Mouse (Mus musculus) monocyte, adult 5-6 weeks (primary cell): ENCODE results near the gene Slc25a51. TPM values are rescaled to one million over a fixed set of nuclear protein-coding genes. Genes with fewer than 3 reads are reported as not detected.

ENCODE experiments used
- ATAC-seq: fragments of 153-309, 156-312 bp; replicated peaks from 2 replicates; pipeline ENCODE4 v1.8.0; 2017; ENCODE audit warnings: mild to moderate bottlenecking; ENCODE audit not compliant: low TSS enrichment, insufficient number of reproducible peaks, severe bottlenecking, poor library complexity, low FRiP score
- total RNA-seq: library from RNA; stranded (forward); fragments of 200-1000, 200-491, 200-594 nt; gene quantifications from 3 replicates; pipeline ENCODE4 v1.2.3, GENCODE M21; 2017

Gene Slc25a51
- 43.4 to 47.8 TPM (median 44.2 TPM) in 3 replicates for total RNA-seq

GRCm38 (mm10) chr4:45408427-45409132 is at the start of gene Slc25a51:
Slc25a51 (minus strand) TSS chr4:45408766.
- ATAC-seq, result peak; percentile 87

DNA sequence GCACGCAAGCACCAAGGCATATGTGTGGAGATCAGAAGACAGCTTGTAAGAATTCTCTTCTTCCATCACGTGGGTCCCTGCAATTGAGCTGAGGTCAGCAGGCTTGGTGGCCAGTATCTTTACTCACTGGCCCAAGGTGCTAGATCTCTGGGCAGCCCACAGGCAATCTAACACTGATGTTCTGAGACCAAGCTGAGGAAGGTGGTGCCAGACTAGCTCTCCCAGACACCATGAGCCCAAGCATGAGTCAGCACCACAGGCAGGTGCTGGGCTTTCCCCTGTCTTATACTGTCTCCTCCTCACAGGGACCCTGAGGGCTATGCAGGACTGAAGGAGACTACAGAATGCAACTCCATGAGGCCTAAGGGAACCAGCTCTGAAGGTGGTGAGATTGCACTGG is 49.0 kb upstream of the Slc25a51 start:
- ATAC-seq, result no peak

DNA sequence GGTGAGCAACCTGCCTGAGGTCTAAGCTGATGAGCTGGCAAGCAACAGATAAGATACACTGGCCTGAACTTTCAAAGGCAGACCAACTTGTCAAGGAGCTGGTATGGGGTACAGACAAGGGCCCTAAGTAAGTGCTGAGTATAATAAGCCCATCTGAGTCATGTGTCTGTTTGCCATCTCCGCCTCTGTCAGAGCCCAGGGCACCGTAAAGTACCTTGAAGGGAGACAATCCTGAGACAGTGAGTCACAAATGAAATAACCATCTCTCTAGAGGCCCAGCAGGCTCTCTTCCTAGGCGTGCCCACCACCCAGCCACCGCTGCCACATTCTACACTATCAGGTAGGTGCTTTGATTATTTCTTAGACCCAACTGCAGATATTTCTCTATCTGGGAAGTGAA is 46.4 kb upstream of the Slc25a51 start:
- no peak for ATAC-seq

GRCm38 (mm10) chr4:45453271-45453851 is 44.8 kb upstream of the Slc25a51 start:
- no peak for ATAC-seq

DNA sequence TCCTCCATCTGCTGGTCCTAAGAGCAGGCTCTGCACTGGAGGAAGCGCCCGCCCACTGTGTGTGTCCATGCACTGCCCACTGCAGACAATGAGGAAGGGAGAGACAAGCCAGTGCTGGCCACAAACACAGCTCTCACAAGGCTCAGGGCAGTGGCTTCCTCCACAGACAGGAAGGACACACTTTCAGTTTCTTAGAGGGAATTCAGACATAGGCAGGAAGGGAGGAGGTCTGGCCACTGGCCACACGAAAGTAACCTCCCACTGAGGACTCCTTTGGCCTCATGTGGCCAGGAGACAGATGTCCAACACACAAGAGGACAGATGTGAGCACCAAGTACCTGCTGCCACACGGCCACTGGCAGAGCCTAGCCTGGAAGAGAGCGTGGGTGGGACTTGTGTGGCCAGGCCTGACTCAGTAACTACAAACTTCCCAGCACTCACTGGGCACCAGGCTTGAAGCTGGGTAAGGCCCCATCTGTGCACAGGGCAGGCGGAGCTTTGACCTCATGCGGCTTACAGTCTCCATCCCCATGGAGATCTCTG is 44.1 kb upstream of the Slc25a51 start:
- ATAC-seq, result peak; percentile 70

GRCm38 (mm10) chr4:45449012-45449411 is 40.4 kb upstream of the Slc25a51 start:
- ATAC-seq, result no peak

- no peak for ATAC-seq
Observed at GRCm38 (mm10) chr4:45448481-45448880, 39.9 kb upstream of the Slc25a51 start.

- no peak for ATAC-seq
Observed at GRCm38 (mm10) chr4:45447196-45447595, 38.6 kb upstream of the Slc25a51 start.

- no peak for ATAC-seq
Observed at GRCm38 (mm10) chr4:45445235-45445634, 36.7 kb upstream of the Slc25a51 start.

DNA sequence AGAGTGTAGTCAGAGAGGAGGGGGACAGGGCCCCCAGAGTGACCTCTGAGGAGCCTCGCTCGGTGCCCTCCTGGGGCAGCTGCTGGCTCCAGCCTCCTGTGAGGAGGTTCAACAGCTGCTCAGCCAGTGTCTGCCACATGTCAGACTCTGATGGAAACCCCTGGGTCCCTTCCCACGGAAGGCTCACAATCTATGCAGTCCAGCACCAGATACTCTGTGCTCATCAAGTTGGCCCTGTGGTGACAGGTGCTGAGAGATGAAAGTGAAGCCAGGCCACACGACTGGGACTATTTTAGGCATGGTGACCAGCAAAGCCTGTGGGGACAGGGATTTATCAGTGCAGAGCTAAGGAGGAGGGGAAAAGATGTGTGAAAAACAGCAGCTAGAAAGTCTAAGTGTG is 36.2 kb upstream of the Slc25a51 start:
- no peak for ATAC-seq

GRCm38 (mm10) chr4:45443652-45444051 is 35.1 kb upstream of the Slc25a51 start:
- ATAC-seq, result no peak

DNA sequence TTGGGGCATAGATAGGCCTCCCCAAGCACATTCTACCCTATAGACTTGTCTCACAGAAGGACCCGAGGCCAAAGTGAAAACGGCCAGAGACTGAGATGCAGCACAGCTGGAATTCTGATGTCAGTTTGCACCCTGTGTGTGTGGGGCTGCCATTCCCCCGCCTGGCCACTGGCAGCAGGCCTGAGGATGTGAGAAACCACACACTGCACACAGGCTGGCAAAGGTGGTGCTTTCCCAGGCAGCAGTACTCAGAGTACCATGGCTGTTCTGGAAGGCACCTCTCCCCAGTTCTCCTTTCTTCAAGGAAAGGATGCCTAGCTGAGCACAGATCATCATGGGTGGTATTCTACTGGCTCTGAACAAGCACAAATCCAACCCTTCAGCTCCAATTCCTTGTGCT is 33.7 kb upstream of the Slc25a51 start:
- ATAC-seq, result no peak

GRCm38 (mm10) chr4:45441778-45442177 is 33.2 kb upstream of the Slc25a51 start:
- no peak for ATAC-seq

DNA sequence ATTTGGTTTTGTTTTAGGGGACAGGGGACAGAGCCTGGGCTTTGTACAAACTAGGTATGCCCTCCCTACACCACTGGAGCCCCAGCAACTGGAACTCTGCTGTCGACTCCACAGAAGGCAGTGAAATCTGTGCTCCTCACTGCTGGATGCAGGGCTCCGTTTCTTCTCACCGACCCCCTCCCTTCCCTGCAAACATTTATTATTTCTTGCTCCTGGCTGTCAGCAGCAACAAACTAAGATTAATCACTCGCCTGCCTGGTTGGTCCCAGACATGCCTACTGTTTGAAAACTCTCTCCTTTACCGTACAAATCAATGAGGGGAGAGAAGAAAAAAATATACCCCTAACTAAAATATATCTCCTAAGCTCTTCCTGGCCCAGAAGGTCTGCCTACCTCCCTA is 30.7 kb upstream of the Slc25a51 start:
- ATAC-seq, result no peak

- ATAC-seq, result no peak
Observed at GRCm38 (mm10) chr4:45437010-45437409, 28.4 kb upstream of the Slc25a51 start.

DNA sequence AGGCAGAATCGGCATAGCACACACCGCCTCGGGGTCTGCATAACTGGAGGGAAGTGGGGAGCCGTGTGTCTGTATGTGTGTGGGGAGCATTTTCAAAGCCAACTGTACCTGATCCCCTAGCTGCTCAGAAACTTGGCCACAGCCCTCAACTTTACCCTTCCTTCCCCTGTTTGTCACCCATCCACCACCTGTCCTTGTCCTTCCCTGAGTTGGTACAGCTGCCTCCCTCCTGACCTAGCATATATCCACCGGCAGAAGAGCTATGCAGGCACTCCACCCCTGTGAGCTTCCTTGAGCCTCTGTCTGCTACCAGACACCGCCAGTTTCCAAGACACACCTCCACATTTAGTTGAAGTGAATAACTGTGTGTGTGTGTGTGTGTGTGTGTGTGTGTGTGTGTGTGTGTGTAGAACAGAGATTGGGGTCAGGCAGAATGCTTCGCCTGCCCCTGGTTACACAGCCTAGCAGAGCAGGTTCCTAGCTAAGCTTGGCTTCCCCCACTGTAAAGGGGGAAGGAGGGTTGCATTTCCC is 27.9 kb upstream of the Slc25a51 start:
- ATAC-seq, result no peak

- ATAC-seq, result no peak
Observed at GRCm38 (mm10) chr4:45435899-45436298, 27.3 kb upstream of the Slc25a51 start.

DNA sequence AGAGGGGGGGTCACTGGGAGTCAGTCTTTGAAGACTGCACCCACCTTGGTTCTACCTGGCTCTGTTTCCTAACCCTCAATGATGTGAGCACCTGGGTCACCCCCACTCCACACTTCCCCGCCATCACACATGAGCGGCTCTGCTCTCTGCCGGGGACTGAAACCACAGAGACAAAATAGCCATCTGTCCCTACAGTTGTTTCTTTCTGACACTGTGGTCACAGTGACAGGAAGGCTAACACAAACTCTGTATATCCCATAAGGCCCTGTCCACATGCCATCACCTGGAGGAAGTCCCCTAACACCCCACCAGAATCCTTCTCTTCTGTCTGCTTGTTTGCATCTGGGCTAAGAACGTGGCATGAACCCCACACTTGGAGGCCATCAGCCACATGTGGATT is 26.1 kb upstream of the Slc25a51 start:
- ATAC-seq, result no peak

DNA sequence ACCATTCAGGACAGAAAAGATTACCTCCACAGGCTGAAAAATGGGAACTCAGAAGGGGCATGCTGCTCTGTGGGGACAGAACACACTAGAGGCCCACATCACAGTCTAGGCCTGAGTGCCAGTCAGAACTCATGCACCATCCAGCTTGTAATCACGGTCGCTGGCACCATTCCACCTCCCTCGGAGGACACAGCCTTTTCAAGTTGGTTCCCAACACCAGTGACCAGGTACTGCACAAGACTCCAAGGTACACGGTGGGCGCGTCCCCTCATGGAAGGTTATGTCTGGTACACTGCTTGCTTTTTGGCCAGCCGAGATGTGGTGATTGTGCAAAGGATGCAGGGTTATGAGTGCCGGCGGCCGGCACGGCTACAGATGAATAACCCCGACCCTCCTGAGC is 25.5 kb upstream of the Slc25a51 start:
- no peak for ATAC-seq

- no peak for ATAC-seq
Observed at GRCm38 (mm10) chr4:45431806-45432205, 23.2 kb upstream of the Slc25a51 start.
